Mouse (Mus musculus): ENCODE measurements around the gene Olfr1054. TPM values are rescaled to one million over a fixed set of nuclear protein-coding genes. Genes with fewer than 3 reads are reported as not detected.

Olfr1054 gene
- not detected for polyA plus RNA-seq (2017; shearing (Covaris generic))

DNA sequence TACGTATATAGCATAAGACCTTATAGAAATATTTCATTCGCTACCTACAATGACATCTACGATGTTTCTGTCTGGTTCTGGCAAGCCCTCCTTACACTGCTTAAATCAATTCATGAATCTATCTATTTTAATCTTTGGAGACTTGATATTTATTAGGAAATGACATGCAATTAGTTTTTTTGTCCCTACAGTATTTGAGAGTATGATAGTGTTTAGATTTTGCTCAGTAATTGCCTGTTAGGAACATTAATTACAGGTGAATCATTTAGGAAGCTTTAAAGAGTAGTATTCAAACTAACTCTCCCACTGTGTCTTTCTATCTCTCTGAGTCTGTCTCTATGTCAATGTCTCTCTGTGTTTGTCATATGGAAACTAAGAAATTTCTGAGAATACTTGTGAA lies at the start of gene Olfr1054:
TSS of gene Olfr1054 (minus strand) at position 101 of the 400 bp plus-strand sequence.

DNA sequence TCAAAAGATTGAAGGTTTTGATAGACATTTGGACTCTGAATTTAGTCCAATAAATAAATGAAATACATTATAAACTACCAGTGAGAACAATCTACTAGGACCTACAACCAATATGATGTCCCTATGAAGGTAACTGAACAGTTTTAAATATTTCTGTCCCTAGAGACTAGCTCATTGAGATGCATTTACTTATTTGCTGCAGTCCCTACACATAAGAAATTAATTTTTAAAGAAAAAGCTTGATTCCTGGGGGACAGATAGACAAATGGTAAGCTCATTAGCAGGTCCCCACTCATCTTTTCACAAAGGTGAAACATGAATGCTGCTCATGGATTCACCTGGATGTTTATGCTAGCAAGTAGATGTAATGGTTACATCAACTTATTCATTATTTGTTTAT lies 43.1 kb upstream of the Olfr1054 start, which contains the start of gene Olfr1057:
TSS of gene Olfr1057 (minus strand) at position 101 of the 400 bp plus-strand sequence.

DNA sequence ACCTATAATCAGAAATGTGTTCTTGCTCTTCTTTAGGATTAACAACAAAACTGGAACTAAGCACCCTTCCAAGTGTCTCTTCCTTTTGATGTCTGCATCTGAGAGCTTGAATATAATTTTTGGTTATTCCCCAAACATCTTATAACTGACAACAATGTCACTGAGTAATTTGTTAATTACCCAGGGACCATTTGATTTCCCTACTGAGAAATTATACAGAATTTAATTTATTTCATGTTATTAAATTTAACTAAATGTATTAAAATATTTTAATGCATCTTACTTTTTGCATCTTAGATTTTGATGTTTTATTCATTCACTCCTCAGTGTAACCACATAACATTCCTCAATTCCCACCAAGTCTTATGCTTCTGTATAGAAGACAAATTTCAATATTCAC lies 27.1 kb upstream of the Olfr1054 start, which contains the start of gene Olfr1056:
TSS of gene Olfr1056 (minus strand) at position 101 of the 400 bp plus-strand sequence.

DNA sequence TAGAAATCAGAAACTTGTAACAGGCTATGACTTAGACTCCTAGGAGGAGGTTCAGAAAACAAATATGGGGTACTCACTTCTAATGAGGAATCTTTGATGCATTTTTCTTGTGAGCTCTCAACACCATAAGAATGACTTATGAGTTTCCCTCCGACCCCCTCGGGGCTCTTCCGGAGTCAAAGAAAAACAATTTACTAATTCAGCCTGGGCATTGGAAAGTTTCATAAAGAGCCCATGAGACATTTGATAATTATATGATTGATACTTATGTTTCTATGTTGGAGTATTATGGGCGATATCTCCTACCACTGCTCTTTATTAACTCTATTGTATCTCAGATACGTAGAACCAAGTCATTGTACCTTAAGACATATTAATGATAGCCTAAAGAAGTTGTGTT lies 15.0 kb upstream of the Olfr1054 start, which contains the start of gene Olfr1055:
TSS of gene Olfr1055 (minus strand) at position 101 of the 400 bp plus-strand sequence.

DNA sequence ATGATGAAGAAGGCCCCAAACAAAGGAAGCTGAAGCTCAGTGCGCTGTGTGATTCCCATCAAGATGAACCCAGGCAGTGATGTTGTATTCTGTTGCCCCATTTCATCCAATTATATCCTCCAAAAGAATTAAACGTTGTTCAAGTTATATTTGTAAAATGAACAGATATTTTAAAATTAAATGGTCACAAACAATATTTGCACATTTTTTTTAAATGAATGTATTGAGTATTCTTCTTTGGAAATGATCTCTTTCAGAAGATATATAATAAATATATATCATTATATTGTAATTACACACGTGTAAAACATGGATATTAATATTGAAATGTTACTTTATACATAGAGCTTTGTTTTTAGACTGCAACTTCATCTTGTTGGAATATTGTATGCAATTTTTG lies 20.0 kb downstream of the Olfr1054 start, which contains the start of gene Olfr1053:
TSS of gene Olfr1053 (minus strand) at position 101 of the 400 bp plus-strand sequence.

DNA sequence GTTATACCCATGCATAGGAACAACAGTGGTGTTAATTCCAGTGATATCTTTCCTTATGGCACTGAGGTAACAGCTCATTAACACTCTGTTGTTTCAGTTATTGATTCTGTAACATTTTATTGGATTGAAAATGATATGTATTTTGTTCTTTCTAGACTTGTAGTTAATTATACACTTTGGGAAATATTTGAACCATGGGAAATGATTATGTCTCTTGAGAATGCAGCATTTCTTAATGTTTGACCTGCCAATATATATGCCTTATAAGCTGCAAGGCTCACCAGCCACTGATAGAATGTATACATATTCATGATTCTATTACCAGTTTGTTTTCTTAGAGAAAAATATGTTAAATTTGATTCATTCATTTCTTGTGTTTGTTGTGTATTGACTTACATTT lies 43.1 kb downstream of the Olfr1054 start, which contains the start of gene Olfr1052:
TSS of gene Olfr1052 (plus strand) at position 301 of the 400 bp plus-strand sequence.

Other genes starting within 250 kb of the Olfr1054 start
- gene Olfr1037, start 248.0 kb downstream of the Olfr1054 start, polyA plus RNA-seq (2017; shearing (Covaris generic)), result not detected
- gene Olfr1039, start 199.5 kb downstream of the Olfr1054 start, polyA plus RNA-seq (2017; shearing (Covaris generic)), result not detected
- not detected for gene Olfr1040, start 188.7 kb downstream of the Olfr1054 start, polyA plus RNA-seq (2017; shearing (Covaris generic))
- under 1 TPM; 0.12 to 0.98 TPM for gene Olfr1042, start 173.6 kb downstream of the Olfr1054 start, polyA plus RNA-seq (2017; shearing (Covaris generic))
- gene Olfr1043, start 167.9 kb downstream of the Olfr1054 start, polyA plus RNA-seq (2017; shearing (Covaris generic)), result 1 to 10 TPM in 1 of 2 experiments, under 1 TPM in 1; 0.12 to 3.0 TPM
- gene Olfr1044, start 157.6 kb downstream of the Olfr1054 start, polyA plus RNA-seq (2017; shearing (Covaris generic)), result under 1 TPM in 1 of 2 experiments, not detected in 1; 0.99 TPM
- gene Olfr52, start 149.8 kb downstream of the Olfr1054 start, polyA plus RNA-seq (2017; shearing (Covaris generic)), result under 1 TPM; 0.07 to 0.10 TPM
- gene Olfr1045, start 132.4 kb downstream of the Olfr1054 start, polyA plus RNA-seq (2017; shearing (Covaris generic)), result not detected
- not detected for gene Olfr1046, start 116.1 kb downstream of the Olfr1054 start, polyA plus RNA-seq (2017; shearing (Covaris generic))
- not detected for gene Olfr1047, start 104.0 kb downstream of the Olfr1054 start, polyA plus RNA-seq (2017; shearing (Covaris generic))
- not detected for gene Olfr1048, start 95.1 kb downstream of the Olfr1054 start, polyA plus RNA-seq (2017; shearing (Covaris generic))
- under 1 TPM in 1 of 2 experiments, not detected in 1; 0.64 TPM for gene Olfr1049, start 77.1 kb downstream of the Olfr1054 start, polyA plus RNA-seq (2017; shearing (Covaris generic))
- gene Olfr1051, start 56.3 kb downstream of the Olfr1054 start, polyA plus RNA-seq (2017; shearing (Covaris generic)), result not detected
- under 1 TPM in 1 of 2 experiments, not detected in 1; 0.20 TPM for gene Olfr1052, start 43.0 kb downstream of the Olfr1054 start, polyA plus RNA-seq (2017; shearing (Covaris generic))
- not detected for gene Olfr1053, start 20.1 kb downstream of the Olfr1054 start, polyA plus RNA-seq (2017; shearing (Covaris generic))
- not detected for gene Olfr1055, start 14.9 kb upstream of the Olfr1054 start, polyA plus RNA-seq (2017; shearing (Covaris generic))
- gene Olfr1056, start 27.0 kb upstream of the Olfr1054 start, polyA plus RNA-seq (2017; shearing (Covaris generic)), result not detected
- gene Olfr1057, start 43.0 kb upstream of the Olfr1054 start, polyA plus RNA-seq (2017; shearing (Covaris generic)), result not detected
- not detected for gene Olfr1058, start 53.1 kb upstream of the Olfr1054 start, polyA plus RNA-seq (2017; shearing (Covaris generic))
- not detected for gene Olfr1061, start 78.6 kb upstream of the Olfr1054 start, polyA plus RNA-seq (2017; shearing (Covaris generic))
- gene Olfr1062, start 91.3 kb upstream of the Olfr1054 start, polyA plus RNA-seq (2017; shearing (Covaris generic)), result under 1 TPM; 0.10 to 0.16 TPM
- not detected for gene Olfr1065, start 115.2 kb upstream of the Olfr1054 start, polyA plus RNA-seq (2017; shearing (Covaris generic))
- gene Olfr1066, start 120.8 kb upstream of the Olfr1054 start, polyA plus RNA-seq (2017; shearing (Covaris generic)), result not detected
- not detected for gene Olfr228, start 152.0 kb upstream of the Olfr1054 start, polyA plus RNA-seq (2017; shearing (Covaris generic))
- gene Olfr1076, start 173.0 kb upstream of the Olfr1054 start, polyA plus RNA-seq (2017; shearing (Covaris generic)), result not detected
- not detected for gene Olfr1079, start 207.0 kb upstream of the Olfr1054 start, polyA plus RNA-seq (2017; shearing (Covaris generic))
- gene Olfr1080, start 222.8 kb upstream of the Olfr1054 start, polyA plus RNA-seq (2017; shearing (Covaris generic)), result not detected

All from inflammation-experienced regulatory T-cells (primary cell).